Mouse (Mus musculus): Measurements from ENCODE around the gene Atxn10. TPM values are rescaled to one million over a fixed set of nuclear protein-coding genes. Genes with fewer than 3 reads are reported as not detected.
A peak's percentile ranks its signal among the peaks of the same experiment; 100 is the strongest.

Gene Atxn10
- total RNA-seq, 2 experiments from 2014 or later, result 267 to 268 TPM

DNA sequence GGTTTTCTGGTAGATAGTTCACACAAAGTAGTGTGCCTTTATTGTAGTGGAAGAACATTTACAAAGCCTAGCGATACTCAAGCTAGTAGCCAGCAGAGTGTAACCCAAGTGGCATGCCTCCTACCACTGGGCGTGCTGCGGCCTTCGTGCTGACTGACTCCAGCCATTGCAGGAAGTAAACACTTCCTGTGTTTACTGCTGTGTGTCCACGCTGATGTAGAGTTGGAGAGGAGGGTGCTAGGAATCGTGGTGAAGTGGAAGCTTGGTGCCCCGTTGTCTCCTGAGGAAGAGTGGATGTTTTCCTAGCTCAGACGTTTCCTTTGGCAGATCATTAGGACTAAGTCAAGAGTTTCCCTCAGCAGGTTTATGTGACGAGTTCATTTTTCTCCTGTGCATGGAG, 47.4 kb downstream of the Atxn10 start:
- intact Hi-C loops (cut with DNase I), result no loop called here
- no peak for DNase-seq (ENCODE audit: low spot score in 2 of 2)

DNA sequence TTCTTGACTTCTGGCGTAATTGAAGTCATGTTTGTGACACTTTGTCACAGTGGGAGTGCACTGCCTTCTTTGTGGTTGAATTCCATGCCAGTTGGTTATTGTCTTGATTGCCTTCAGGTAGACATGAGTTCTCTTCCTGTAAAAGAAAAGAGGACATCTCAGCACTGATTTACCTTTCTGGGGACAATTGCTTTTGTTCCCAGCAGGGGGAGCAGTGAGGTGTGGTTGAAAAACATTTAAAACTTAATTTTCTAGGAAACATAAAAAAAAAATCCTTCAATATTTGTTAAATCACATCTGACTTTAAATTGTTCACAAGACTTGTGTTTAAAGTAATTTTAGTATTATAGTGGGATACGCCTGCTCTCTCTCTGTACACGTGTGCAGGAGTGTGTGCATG, 52.7 kb downstream of the Atxn10 start:
- no peak for DNase-seq (ENCODE audit: low spot score in 2 of 2)
- intact Hi-C loops (cut with DNase I), result loop anchor here (5.0 kb wide), 1 partner anchor 194 kb away; the partner anchor contains the start of gene Wnt7b

DNA sequence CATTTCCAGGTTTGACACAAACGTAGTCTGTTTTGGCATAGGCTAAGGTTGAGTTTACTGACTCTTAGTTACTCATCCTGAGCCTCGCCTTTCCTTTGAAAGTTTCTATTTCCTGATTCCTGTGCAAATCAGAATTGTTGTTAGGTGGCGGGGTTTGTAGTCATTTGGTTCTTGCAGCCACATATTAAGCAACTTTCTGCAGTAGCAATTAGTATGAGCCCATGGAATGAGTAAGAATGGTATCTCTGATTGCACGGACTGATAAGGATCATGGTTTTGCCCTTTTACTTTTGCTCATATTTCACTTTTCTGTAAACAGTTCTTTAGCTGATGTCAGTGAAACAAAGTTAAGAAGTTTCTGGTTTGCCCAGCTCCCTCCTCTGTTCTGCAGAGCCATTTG, 53.9 kb downstream of the Atxn10 start:
- intact Hi-C loops (cut with DNase I), result loop anchor here (5.0 kb wide), 1 partner anchor 192 kb away; the partner anchor contains the start of gene Wnt7b

DNA sequence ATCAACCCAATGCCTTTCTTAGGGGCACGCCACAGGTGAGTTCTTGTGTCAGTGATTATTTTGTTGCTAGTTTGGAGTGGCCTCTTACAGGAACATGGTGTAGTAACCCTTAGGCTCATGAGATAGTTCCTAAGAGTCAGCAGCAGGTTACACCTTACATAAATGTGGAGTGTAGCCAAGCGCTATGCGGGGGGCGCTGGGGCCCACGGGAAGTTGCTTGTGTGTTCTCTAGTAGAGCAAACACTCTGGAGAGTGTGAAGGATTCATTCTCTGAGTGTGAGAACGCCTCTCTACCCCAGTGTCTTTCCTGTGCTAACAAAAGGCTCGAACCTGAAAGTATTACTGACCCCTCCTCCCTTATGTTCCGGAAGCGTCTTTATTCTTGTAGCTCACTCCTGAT, 59.3 kb downstream of the Atxn10 start:
- intact Hi-C loops (cut with DNase I), result no loop called here
- no peak for DNase-seq (ENCODE audit: low spot score in 2 of 2)

More for the DNA sequence above, 53.9 kb downstream of the Atxn10 start:
- no peak for DNase-seq (ENCODE audit: low spot score in 2 of 2)

DNA sequence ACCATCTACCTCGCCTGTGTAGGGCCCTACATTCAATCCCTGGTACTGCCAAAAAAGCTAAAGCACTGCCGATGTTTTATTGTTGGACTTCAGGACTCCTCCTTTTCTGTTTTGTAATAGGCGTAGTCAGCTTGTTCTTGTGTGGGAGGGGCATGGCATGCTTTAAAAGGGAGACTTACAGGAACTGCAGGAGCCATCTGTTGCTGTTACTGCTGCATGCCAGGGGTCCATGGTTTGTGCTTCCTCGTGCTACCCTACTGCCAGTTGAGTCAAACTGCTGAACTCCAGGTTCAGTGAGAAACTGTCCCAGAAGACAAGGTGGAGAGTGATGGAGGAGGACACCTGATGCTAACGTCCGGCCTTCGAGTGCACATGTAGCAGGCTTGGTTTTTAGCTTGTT, 65.9 kb downstream of the Atxn10 start:
- DNase-seq (ENCODE audit: low spot score in 2 of 2), result peak in 1 of 2 experiments; percentile 67
- intact Hi-C loops (cut with DNase I), result loop anchor here (2.0 to 5.0 kb wide), 2 partner anchors 27 to 175 kb away; no protein-coding TSS in a partner anchor

DNA sequence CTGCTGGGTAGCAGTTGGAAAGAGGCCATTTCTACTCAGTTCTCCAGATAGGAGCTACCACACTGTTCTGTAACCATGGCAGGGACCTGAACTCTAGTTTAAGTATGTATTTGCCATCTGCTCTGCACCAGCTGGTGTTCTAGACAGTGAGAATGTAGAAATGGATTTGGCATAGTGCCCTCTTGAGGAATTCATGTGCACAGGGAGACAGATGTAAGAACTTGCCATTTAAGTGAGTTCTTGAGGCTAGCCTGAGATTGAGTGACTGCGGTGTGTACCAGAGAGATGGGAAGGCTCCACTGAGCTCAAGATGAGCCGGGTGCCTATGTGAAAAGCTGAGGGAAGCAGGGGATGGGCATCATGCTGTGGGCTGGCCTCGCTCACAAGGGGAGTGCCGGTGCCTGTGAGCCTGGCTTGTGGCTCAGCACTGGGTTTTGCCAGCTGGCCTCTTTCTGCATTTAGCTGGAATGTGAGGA, 67.2 kb downstream of the Atxn10 start:
- intact Hi-C loops (cut with DNase I), result loop anchor here (1.0 to 5.0 kb wide), 5 partner anchors 26 to 174 kb away; no protein-coding TSS in a partner anchor
- DNase-seq (ENCODE audit: low spot score in 2 of 2), result peak; percentile 87 to 97

DNA sequence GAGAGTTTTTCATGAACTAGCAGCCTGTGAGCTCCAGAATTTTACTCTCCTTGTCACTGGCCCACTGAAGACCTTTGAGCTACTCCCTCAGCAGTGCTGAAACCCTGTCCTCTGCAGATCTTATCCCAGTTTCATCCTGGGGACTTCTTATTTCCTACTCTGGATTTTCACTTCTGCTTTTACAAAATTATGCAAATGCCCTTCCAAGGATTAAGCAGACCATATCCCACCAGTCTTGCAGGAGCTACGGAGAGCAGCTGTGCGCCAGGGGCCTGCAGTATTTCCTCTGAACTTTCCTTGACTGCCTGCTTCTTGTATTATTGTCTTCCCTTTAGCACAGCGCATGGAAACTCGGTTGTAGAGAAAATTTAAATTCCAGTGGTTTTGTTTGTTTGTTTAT, 68.7 kb downstream of the Atxn10 start:
- DNase-seq (ENCODE audit: low spot score in 2 of 2), result no peak
- intact Hi-C loops (cut with DNase I), result loop anchor here (5.0 kb wide), 1 partner anchor 173 kb away; no protein-coding TSS in a partner anchor

DNA sequence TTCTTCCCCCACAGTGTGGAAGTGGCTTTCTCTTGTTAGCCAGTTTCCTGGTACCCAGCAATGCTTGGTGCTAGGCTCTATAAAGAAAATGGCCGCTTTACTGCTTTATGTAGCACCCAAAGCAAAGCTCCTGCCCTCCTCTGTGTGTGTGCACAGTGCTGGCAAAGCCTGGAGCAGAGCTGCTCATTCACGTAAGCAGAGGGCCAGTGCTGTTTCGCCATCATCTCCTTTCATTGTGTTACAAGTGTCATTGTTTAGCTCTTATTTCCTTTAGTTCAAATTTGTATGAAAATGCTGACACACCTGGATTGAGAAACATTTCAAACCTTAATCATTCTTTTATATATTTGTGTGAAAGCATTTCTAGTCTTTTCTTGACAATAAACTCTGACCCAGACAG, 69.5 kb downstream of the Atxn10 start:
- intact Hi-C loops (cut with DNase I), result no loop called here
- DNase-seq (ENCODE audit: low spot score in 2 of 2), result no peak

DNA sequence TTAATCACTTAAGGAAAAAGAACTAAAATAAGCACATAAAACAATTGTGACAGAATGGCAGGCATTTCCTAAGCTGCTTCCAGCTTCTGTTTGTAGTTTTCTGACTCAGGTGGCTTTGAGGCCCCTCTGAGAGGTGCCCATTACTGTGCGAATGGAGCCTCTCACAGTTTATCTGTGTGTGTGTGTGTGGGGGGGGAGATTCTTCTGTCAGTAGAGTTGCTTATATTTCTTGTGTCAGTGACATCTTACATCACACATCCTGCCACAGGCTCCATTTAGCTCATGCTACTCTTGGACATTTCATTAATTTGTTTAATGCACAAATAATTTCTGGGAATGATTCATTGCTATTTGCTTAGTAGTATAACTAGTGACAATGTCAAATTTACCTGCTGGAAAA, 70.8 kb downstream of the Atxn10 start:
- intact Hi-C loops (cut with DNase I), result no loop called here
- DNase-seq (ENCODE audit: low spot score in 2 of 2), result no peak

DNA sequence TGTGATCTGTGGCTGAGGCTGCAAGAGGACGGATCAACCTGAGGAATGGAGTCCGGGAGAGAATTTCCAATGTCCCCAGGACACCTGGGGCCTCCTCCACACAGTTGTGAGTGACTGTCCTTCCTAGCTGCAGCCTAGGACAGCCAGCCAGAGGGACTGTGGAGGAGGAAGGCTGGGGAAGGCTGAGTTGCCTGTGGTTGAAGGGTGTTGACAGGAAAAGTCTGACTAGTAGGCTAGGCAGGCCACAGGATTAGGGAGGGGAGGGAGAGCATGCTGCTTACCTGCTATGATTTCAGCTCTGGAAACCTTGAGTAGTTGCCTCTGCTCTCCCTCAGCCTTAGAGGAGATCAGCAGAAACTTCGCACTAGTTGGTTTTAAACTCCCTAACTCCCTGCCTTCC, 71.3 kb downstream of the Atxn10 start:
- no peak for DNase-seq (ENCODE audit: low spot score in 2 of 2)
- intact Hi-C loops (cut with DNase I), result no loop called here

DNA sequence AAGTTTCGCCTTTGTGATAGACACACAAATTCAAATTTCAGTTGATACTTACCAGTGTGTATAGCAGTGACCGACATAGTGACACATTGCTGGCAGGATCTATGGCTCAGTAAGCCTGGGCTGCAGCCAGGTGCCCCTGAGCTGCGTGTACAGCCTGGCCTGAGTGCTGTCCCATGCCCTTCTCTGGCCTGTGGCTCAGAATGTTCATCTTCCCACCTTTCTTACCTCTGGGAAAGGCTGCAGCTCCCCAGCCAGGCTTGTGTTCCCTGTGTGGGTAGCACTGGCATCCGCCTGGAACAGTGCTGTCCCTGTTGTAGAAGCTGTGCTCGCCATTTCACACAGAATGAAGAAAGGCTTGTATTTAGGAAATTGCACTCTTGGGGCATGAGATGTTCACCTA, 72.7 kb downstream of the Atxn10 start:
- DNase-seq (ENCODE audit: low spot score in 2 of 2), result peak in 1 of 2 experiments; percentile 23
- intact Hi-C loops (cut with DNase I), result no loop called here

DNA sequence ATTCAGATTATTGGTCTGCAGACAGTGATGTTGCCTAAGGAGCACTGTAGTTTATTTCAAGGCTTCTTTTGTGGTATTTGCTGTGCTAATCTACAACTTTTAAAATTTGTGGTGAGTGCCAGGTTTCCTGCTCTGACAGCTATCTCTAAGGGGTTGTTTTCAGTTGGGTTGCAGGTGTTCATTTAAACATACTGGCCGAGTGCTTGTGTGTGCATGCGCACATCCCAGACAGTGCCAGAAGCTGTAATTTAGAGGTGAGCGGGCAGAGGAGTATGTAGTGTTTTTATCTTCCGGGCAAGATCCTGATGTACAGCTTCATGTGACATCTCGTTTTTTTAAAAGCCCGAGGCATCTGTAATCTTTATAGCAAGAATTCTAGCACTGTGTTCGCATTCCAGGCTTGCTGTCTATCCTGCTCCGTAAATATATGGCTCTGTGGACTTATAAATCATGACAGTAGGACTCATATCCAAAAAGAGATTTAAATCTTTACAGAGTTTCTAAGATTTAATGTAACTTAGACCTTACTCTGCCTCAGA, 73.3 kb downstream of the Atxn10 start:
- DNase-seq (ENCODE audit: low spot score in 2 of 2), result no peak
- intact Hi-C loops (cut with DNase I), result no loop called here

DNA sequence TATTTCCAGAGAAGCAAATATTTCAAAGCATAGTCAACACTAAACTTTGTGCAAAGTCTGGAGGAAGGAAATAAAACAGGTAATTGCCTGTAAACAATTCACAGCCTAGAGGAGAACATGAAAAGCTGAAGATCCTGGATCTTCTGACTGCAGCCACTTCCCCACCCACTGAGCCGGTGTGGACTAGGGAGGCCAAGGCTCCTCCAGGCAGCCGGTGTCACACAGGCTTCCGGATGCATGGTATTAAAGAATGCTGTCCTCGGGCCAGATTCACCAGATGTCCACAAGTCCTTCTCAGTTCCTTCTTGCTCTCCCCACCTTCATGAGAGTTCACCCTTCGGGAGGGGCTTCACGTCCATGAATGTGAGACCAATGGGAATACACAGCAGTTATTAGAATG, 73.8 kb downstream of the Atxn10 start:
- intact Hi-C loops (cut with DNase I), result no loop called here
- DNase-seq (ENCODE audit: low spot score in 2 of 2), result no peak

DNA sequence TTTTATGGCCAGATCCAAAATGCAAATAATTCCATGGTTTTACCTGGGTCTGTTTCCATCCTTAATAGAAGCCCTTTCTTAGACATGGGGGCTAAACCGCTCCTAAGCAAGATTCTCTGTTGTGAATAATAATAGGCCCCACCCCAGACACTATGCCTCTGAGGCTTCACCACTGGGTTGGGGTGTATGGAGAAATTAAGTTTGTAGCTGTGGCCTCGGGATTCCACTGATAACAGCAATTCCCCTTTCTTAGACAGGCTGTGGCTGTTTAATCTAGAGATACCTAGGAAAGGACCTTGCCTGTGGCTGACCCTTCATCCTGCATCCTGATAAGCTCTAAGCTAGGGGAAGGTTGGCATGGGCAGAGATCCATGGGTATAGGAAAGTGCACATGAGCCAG, 78.6 kb downstream of the Atxn10 start:
- intact Hi-C loops (cut with DNase I), result no loop called here
- DNase-seq (ENCODE audit: low spot score in 2 of 2), result no peak

DNA sequence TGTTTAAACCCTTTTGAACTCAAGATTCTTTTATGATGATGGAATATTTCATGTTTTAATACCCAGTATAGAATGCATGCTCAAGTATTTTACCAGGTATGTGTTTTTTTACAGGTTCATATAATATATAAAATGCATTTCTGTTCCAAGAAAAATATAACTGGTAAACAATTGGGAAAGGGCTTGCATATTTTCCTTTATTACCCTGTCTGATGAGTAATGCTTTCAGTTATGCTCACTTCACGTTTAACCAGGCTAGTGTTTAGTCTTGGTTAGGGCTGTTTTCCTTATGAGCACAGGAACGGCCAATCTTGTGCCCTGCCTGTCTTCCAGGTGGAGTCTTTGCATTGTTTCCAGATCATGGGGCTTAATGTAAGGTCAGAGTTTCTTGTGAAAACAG, 84.6 kb downstream of the Atxn10 start:
- intact Hi-C loops (cut with DNase I), result no loop called here
- DNase-seq (ENCODE audit: low spot score in 2 of 2), result no peak

DNA sequence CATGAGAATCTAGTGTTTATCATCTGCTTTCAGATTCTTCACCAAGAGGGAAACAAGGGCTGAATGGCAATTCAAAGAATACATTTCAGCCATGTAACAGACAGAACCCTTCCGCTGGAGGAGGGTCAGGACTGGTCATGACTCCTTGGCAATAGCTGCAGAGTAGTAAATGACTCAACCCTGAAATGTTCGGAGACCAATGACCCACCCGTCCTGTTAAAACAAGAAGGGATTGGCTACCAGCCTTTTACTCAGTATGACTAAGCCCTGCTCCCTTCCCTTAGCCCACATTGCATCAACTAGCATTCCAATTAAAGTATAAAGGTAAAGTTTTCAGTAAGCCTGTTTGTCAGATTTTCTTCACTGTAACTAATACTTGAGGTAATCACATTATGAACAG, 88.2 kb downstream of the Atxn10 start:
- no peak for DNase-seq (ENCODE audit: low spot score in 2 of 2)
- intact Hi-C loops (cut with DNase I), result no loop called here

DNA sequence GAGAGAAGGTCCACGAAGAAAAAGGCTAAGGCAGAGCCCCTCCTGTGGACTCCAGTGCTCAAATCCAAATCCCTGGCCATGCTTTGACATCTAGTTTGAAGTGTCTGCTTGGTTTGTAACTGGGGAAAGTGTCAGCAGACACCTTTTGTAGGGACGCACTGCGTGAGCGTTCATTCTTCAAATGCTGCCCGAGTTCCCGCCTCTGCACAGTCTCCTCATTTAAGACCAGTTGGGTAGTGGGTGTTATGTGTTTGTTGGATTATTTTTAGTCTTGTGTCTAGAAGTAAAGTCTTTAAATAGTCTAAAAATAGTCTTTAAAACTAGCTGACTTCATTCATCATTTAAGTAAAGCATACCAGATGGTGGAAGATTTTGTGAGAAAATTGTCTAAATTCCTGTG, 92.1 kb downstream of the Atxn10 start:
- peak; percentile 49 to 86 for DNase-seq (ENCODE audit: low spot score in 2 of 2)
- intact Hi-C loops (cut with DNase I), result loop anchor here (1.0 to 2.0 kb wide), 4 partner anchors 25 to 66 kb away; no protein-coding TSS in a partner anchor

DNA sequence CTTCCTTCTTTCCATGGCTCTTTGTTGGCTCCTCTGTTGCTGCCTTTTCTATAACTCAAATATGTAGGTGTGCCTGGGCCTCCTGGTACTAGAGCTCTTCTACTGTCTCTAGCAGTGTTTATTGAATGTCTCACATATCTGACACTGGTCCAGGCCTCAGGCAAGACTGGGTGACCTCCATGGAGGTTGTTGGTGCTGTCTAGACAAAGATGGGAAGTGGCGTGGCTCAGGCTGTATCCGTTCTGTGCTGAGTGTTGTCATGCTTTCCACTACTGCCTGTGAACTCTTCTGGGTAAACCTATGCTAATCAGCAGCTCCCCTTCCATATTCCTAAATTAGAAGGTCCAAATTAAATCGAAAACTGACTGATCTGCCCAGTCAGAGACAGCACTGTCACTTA, 106.5 kb downstream of the Atxn10 start:
- no peak for DNase-seq (ENCODE audit: low spot score in 2 of 2)
- intact Hi-C loops (cut with DNase I), result no loop called here

DNA sequence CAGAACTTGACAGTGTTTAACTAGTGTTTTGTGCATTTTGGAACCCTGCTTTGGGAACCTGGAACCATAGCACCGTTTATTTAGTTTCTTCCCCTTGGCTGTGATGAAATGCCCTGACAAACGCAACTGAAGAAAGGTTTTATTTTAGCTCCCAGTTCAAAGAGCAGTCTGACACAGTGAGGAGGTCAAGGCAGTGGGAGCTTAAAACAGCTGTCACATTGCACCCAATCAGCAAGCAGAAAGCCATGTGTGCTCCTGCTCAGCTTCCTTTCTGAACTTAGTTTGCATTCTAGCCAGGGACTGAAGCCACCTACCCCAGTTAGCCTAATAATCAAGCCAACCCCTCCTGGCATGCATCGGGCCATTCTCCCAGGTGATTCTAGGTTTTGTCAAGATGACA, 110.6 kb downstream of the Atxn10 start:
- intact Hi-C loops (cut with DNase I), result no loop called here
- DNase-seq (ENCODE audit: low spot score in 2 of 2), result no peak

DNA sequence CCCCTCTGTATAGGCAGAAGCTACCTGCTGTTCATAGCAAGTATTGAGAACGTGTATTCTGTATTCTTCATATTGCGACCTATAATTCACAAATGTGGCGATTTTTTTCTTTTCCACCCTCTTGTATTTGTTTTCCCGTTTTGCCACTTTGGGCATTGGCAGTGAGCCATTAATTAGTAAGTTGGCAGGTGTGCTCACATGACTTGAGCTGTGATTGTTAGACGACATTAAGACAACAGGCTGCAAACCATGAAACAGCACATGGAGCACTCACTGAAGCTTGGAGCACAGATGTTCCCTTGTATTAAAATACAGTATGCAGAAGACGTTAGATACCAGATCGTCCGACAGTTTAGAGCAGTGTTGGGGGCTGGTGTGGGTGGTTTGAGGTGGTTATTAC, 120.8 kb downstream of the Atxn10 start:
- no peak for DNase-seq (ENCODE audit: low spot score in 2 of 2)
- intact Hi-C loops (cut with DNase I), result no loop called here

DNA sequence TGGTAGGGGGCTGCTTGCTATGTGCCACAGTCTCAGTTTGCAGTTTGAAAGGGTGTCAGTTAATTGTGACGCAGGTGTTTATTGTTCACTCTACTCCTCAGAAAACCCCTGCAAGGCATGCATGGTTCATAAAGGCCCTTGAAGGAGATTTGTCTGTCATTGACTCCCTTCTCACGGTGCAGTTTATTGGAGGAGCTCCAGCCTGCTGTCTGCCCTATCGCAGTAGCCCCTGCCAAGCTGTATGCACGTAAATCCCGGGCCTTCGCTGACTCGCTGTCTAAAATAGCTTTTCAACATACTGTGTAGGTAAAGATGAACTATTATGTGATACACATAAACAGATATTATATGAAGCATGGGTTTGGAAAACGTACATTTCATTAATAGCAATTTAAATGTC, 121.8 kb downstream of the Atxn10 start:
- intact Hi-C loops (cut with DNase I), result no loop called here
- DNase-seq (ENCODE audit: low spot score in 2 of 2), result no peak

DNA sequence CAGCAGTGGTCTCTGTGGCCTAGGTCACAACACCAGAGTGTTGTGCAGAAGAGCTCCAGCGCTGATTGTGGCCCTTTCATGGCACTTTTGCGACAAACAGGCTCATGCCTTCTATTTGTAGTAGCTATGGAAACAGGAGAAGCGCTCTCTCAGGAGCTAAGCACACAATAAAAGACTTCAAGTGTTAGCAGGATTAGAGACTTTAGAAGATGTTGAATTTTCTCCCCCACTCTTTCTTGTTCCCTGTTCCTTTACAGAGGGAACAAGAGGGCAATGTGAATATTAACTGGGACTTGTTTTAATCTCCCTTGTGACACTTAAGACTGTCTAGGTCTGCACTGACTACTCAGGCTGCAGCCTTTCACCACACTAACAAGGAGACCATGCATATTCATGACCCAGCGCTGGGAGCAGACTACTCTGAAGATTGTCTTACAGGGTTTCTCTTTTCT, 122.6 kb downstream of the Atxn10 start:
- intact Hi-C loops (cut with DNase I), result no loop called here
- no peak for DNase-seq (ENCODE audit: low spot score in 2 of 2)
